In the genomic region with DNA sequence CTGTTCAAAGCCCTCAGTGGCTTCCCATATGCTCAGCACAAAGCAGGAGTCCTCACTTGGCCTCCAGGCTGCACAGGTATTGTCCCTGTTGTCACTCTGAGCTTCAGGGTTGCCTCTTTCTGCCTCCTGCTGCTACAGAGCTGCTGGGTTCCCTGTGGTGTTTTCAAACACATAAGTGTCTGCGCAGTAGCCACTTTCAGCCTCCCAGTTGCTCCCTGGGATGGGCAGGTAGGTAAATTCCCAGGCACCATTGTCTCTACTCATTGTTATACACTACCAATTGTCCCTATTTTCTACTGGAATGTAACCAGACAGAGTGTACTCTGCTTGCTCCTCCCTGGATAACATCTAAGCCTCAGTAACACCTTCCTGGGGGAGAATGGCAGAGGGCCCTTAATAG, we compare ENCODE assay signal across 26 mouse cellular contexts.
DNase-seq lines count a peak whose midpoint lies in the region; ATAC-seq and TF ChIP-seq lines count a peak whose summit lies in the region.
"Had no signal": no experiment of that assay in that cellular context is flagged by ENCODE, and none has a peak within 500 bp of the region (broad histone marks: within the 10 kb centered on the region; RNA-seq: fewer than 3 reads in every experiment).

No protein-coding gene starts in this region.

- no peak for ATAC-seq in forebrain, embryonic 12.5 days (ENCODE audit: low FRiP score)
- no peak for ATAC-seq in forebrain, embryonic 14.5 days
- ATAC-seq in midbrain, embryonic 12.5 days (ENCODE audit: low FRiP score, low read depth): 0 out of 2 replicates have a peak, but pooled peaks have one; percentile 4
- no peak for ATAC-seq in midbrain, embryonic 16.5 days
- peak; percentile 9; the same call in 1 of the 2 replicates for ATAC-seq in neural tube, embryonic 13.5 days (ENCODE audit: low read depth)
- no peak for ATAC-seq in erythroid progenitor cell, adult 5-6 weeks (replicated peaks; ENCODE audit: low FRiP score, poor library complexity, severe bottlenecking)
- ATAC-seq: activated CD4-positive, CD25-positive, alpha-beta regulatory T cell, adult 4 months; Patski had no signal

- no peaks in the 10 kb centered on the region for H3K9me3 ChIP-seq in forebrain, embryonic 12.5 days
- H3K9me3 ChIP-seq in forebrain, embryonic 14.5 days (replicated peaks; ENCODE audit: control insufficient read depth, low read length): no peaks in the 10 kb centered on the region
- H3K9me3 ChIP-seq in midbrain, embryonic 12.5 days: no peaks in the 10 kb centered on the region
- no peaks in the 10 kb centered on the region for H3K9me3 ChIP-seq in midbrain, embryonic 16.5 days (replicated peaks; ENCODE audit: control insufficient read depth, low read length, poor library complexity, severe bottlenecking)
- no peaks in the 10 kb centered on the region for H3K9me3 ChIP-seq in neural tube, embryonic 13.5 days
- H3K9me3 ChIP-seq: embryonic facial prominence, embryonic 12.5 days; G1E; heart, embryonic 15.5 days; intestine, embryonic 15.5 days had no signal

- 0 out of 2 replicates have a peak overlapping the region, but pooled peaks have one; percentile 32 for H3K27ac ChIP-seq in forebrain, embryonic 12.5 days
- no peak overlapping the region for H3K27ac ChIP-seq in forebrain, embryonic 14.5 days (ENCODE audit: low read depth, low read length)
- H3K27ac ChIP-seq in midbrain, embryonic 12.5 days (replicated peaks): peak overlapping the region; percentile 16; the same call in 1 of the 2 replicates
- no peak overlapping the region for H3K27ac ChIP-seq in midbrain, embryonic 16.5 days (ENCODE audit: low read length)
- H3K27ac ChIP-seq in neural tube, embryonic 13.5 days (replicated peaks): peak overlapping the region; percentile 76
- H3K27ac ChIP-seq in left cerebral cortex, adult 2 months: no peak overlapping the region
- H3K27ac ChIP-seq: heart, embryonic 15.5 days; intestine, embryonic 15.5 days had no signal

- H3K4me2 ChIP-seq in forebrain, embryonic 12.5 days: no peak overlapping the region
- no peak overlapping the region for H3K4me2 ChIP-seq in forebrain, embryonic 14.5 days (ENCODE audit: low read length)
- no peak overlapping the region for H3K4me2 ChIP-seq in midbrain, embryonic 12.5 days (replicated peaks)
- no peak overlapping the region for H3K4me2 ChIP-seq in midbrain, embryonic 16.5 days (ENCODE audit: low read length)
- no peak overlapping the region for H3K4me2 ChIP-seq in neural tube, embryonic 13.5 days
- H3K4me2 ChIP-seq: embryonic facial prominence, embryonic 12.5 days; heart, embryonic 15.5 days; intestine, embryonic 15.5 days had no signal

- no peak for TF ChIP-seq CTCF in left cerebral cortex, adult 2 months (IDR thresholded peaks at IDR 0.05)

- H3K9ac ChIP-seq in forebrain, embryonic 12.5 days: no peak overlapping the region
- H3K9ac ChIP-seq in forebrain, embryonic 14.5 days (ENCODE audit: low read length): no peak overlapping the region
- no peak overlapping the region for H3K9ac ChIP-seq in midbrain, embryonic 12.5 days (replicated peaks)
- H3K9ac ChIP-seq in midbrain, embryonic 16.5 days (ENCODE audit: low read depth, low read length): no peak overlapping the region
- H3K9ac ChIP-seq in neural tube, embryonic 13.5 days: 0 out of 2 replicates have a peak overlapping the region, but pooled peaks have one; percentile 2
- H3K9ac ChIP-seq: embryonic facial prominence, embryonic 12.5 days; heart, embryonic 15.5 days; intestine, embryonic 15.5 days had no signal

- H3K4me1 ChIP-seq in forebrain, embryonic 12.5 days: peaks cover 67% of the 10 kb centered on the region
- peaks cover 25% of the 10 kb centered on the region for H3K4me1 ChIP-seq in forebrain, embryonic 14.5 days (ENCODE audit: control insufficient read depth, insufficient read depth, low read length)
- H3K4me1 ChIP-seq in midbrain, embryonic 12.5 days: peaks cover 63% of the 10 kb centered on the region
- peaks cover 31% of the 10 kb centered on the region for H3K4me1 ChIP-seq in midbrain, embryonic 16.5 days (ENCODE audit: control insufficient read depth, insufficient read depth, low read length)
- peaks cover 72% of the 10 kb centered on the region for H3K4me1 ChIP-seq in neural tube, embryonic 13.5 days (replicated peaks)

- 48% methylated on average over 1 of the region's 1 CpGs for WGBS in forebrain, embryonic 12.5 days
- 64% methylated on average over 1 of the region's 1 CpGs for WGBS in forebrain, embryonic 14.5 days
- 54% methylated on average over 1 of the region's 1 CpGs for WGBS in midbrain, embryonic 12.5 days
- WGBS in midbrain, embryonic 16.5 days: 67% methylated on average over 1 of the region's 1 CpGs
- WGBS in neural tube, embryonic 13.5 days: 62% methylated on average over 1 of the region's 1 CpGs

- no peaks in the 10 kb centered on the region for H3K27me3 ChIP-seq in forebrain, embryonic 12.5 days
- H3K27me3 ChIP-seq in forebrain, embryonic 14.5 days (replicated peaks; ENCODE audit: control insufficient read depth, insufficient read depth, low read length): no peaks in the 10 kb centered on the region
- H3K27me3 ChIP-seq in midbrain, embryonic 12.5 days: no peaks in the 10 kb centered on the region
- no peaks in the 10 kb centered on the region for H3K27me3 ChIP-seq in midbrain, embryonic 16.5 days (ENCODE audit: control insufficient read depth, insufficient read depth, low read depth, low read length)
- H3K27me3 ChIP-seq in neural tube, embryonic 13.5 days: no peaks in the 10 kb centered on the region
- H3K27me3 ChIP-seq: embryonic facial prominence, embryonic 12.5 days; heart, embryonic 15.5 days; intestine, embryonic 15.5 days; Patski had no signal

- intact Hi-C loops in left cerebral cortex, adult 2 months (cut with DNase I): no loop called here

- H3K36me3 ChIP-seq in forebrain, embryonic 12.5 days (replicated peaks): no peaks in the 10 kb centered on the region
- H3K36me3 ChIP-seq in forebrain, embryonic 14.5 days (ENCODE audit: control insufficient read depth, insufficient read depth, low read length): no peaks in the 10 kb centered on the region
- no peaks in the 10 kb centered on the region for H3K36me3 ChIP-seq in midbrain, embryonic 12.5 days
- H3K36me3 ChIP-seq in midbrain, embryonic 16.5 days (ENCODE audit: control insufficient read depth, insufficient read depth, low read length): no peaks in the 10 kb centered on the region
- H3K36me3 ChIP-seq in neural tube, embryonic 13.5 days: no peaks in the 10 kb centered on the region
- H3K36me3 ChIP-seq: embryonic facial prominence, embryonic 12.5 days; G1E; heart, embryonic 15.5 days; intestine, embryonic 15.5 days had no signal

- no peak overlapping the region for H3K4me3 ChIP-seq in forebrain, embryonic 12.5 days (replicated peaks)
- H3K4me3 ChIP-seq in forebrain, embryonic 14.5 days (ENCODE audit: low read depth, low read length): no peak overlapping the region
- H3K4me3 ChIP-seq in midbrain, embryonic 12.5 days: no peak overlapping the region
- H3K4me3 ChIP-seq in midbrain, embryonic 16.5 days (ENCODE audit: low read depth, low read length): no peak overlapping the region
- H3K4me3 ChIP-seq in neural tube, embryonic 13.5 days: no peak overlapping the region
- H3K4me3 ChIP-seq in left cerebral cortex, adult 2 months: no peak overlapping the region
- H3K4me3 ChIP-seq: embryonic facial prominence, embryonic 12.5 days; heart, embryonic 15.5 days; intestine, embryonic 15.5 days; myocyte had no signal

- DNase-seq in forebrain, embryonic 14.5 days (ENCODE audit: low spot score): no peak
- peak; percentile 91 for DNase-seq in R1 (ENCODE audit: low read depth, low spot score)
- no peak for DNase-seq in left cerebral cortex, adult 2 months (ENCODE audit: extremely low spot score in 1 of 2, low spot score in 2 of 2)
- DNase-seq: adrenal gland, adult 8-10 months; cerebellum, adult 18-20 months; cerebellum, postnatal 14 days; gastrocnemius, postnatal 25 days; heart, postnatal 4 days; kidney, adult 8-10 months; kidney, postnatal 10 days; lung, postnatal 4 days; retina, postnatal 1 day; thymus, adult 18-20 months; thymus, postnatal 4 days had no signal

Comparison
In these comparisons a context has a peak if more than half of its experiments do, and no peak if none do; other contexts are left out.
1. ATAC-seq: peak in midbrain, embryonic 12.5 days (single experiment) and neural tube, embryonic 13.5 days (single experiment); none in forebrain, embryonic 12.5 days (single experiment), forebrain, embryonic 14.5 days (single experiment), midbrain, embryonic 16.5 days (single experiment) and erythroid progenitor cell, adult 5-6 weeks (single experiment).
2. H3K27ac ChIP-seq: peak in forebrain, embryonic 12.5 days (single experiment), midbrain, embryonic 12.5 days (single experiment) and neural tube, embryonic 13.5 days (single experiment); none in forebrain, embryonic 14.5 days (single experiment), midbrain, embryonic 16.5 days (single experiment) and left cerebral cortex, adult 2 months (single experiment).